Mouse (Mus musculus) cerebellum, adult 2 months (tissue): ENCODE data around the gene 4931428L18Rik.

Source experiments
- CTCF ChIP-seq: fragments of 200-500 bp; IDR thresholded peaks from 2 replicates; pipeline ENCODE4 v1.5.1; 2011; ENCODE audit warnings: low read depth, mild to moderate bottlenecking, control low read depth, low read length, moderate library complexity, borderline replicate concordance; ENCODE audit not compliant: insufficient read depth
- POLR2A ChIP-seq: fragments of 200-500 bp; IDR thresholded peaks from 2 replicates; pipeline ENCODE4 v1.6.1; 2011; ENCODE audit warnings: low read length, control low read depth, borderline replicate concordance; ENCODE audit not compliant: insufficient read depth

DNA sequence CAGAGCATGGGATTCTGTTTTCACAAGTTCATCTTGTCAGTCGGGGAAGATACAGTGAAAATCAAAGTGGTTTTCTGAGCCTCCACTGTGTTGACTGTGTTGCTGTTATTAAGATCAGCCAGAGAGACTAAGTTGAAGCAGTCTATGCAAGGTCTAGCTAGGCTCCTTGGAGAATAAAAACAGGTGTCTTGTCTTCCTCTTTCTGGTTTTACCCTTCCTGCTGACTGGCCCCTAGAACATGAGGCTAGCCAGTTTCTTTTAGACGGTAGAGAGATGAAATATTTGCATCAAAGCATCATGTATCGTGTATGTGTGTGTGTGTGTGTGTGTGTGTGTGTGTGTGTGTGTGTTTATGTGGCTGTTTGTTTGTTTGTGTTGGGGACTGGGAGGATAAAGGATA lies 16.7 kb downstream of the 4931428L18Rik start:
- TF ChIP-seq CTCF (no peak), POLR2A (no peak)
